Mouse (Mus musculus) heart, embryonic 11.5 days (tissue): Measurements from ENCODE around the gene Gm13769. TPM values are rescaled to one million over a fixed set of nuclear protein-coding genes. Genes with fewer than 3 reads are reported as not detected.
"Not testable (repeated sequence)": the region's sequence is repeated elsewhere in the genome, so short reads cannot be mapped to it uniquely, and the experiment has no call there.

Experiments
- ATAC-seq: fragments of 200-750 bp; cut with Nextera tagmentation; replicated peaks from 2 replicates; pipeline ENCODE4 v1.8.0; 2017; ENCODE audit warnings: moderate library complexity; ENCODE audit not compliant: insufficient number of reproducible peaks, low FRiP score, low TSS enrichment
- H3K27ac ChIP-seq: fragments of 300-500 bp; sonication (generic); 2 replicates; pipeline ENCODE4 v1.5.1; 2014; ENCODE audit warnings: mild to moderate bottlenecking, low read depth, low read length
- H3K27me3 ChIP-seq: fragments of 300-500 bp; sonication (generic); 2 replicates; pipeline ENCODE4 v1.6.1; 2014; ENCODE audit warnings: mild to moderate bottlenecking, low read length, mixed read lengths; ENCODE audit not compliant: control insufficient read depth, insufficient read depth
- H3K36me3 ChIP-seq: fragments of 300-500 bp; sonication (generic); 2 replicates; pipeline ENCODE4 v1.6.1; 2014; ENCODE audit warnings: mild to moderate bottlenecking, low read length, moderate library complexity, mixed read lengths; ENCODE audit not compliant: control insufficient read depth, insufficient read depth
- H3K4me1 ChIP-seq: fragments of 300-500 bp; sonication (generic); 2 replicates; pipeline ENCODE4 v1.6.1; 2014; ENCODE audit warnings: low read length; ENCODE audit not compliant: control insufficient read depth, insufficient read depth
- H3K4me2 ChIP-seq: fragments of 300-500 bp; sonication (generic); 2 replicates; pipeline ENCODE4 v1.6.1; 2014; ENCODE audit warnings: mild to moderate bottlenecking, moderate library complexity
- H3K4me3 ChIP-seq: fragments of 300-500 bp; sonication (generic); 2 replicates; pipeline ENCODE4 v1.5.1; 2014; ENCODE audit warnings: low read depth, low read length
- H3K9ac ChIP-seq: fragments of 300-500 bp; sonication (generic); 2 replicates; pipeline ENCODE4 v1.6.1; 2014; ENCODE audit warnings: mild to moderate bottlenecking, low read depth, low read length, moderate library complexity
- H3K9me3 ChIP-seq: fragments of 300-500 bp; sonication (generic); replicated peaks from 2 replicates; pipeline ENCODE4 v1.6.1; 2016; ENCODE audit warnings: low read length; ENCODE audit not compliant: control insufficient read depth
- WGBS: fragments of 180-500 bp; shearing (Covaris S2); extraction: QIAGEN DNeasy Blood & Tissue Kit; methylation state at CpG from one replicate; pipeline ENCODE4 v1.1.7; 2014; ENCODE audit not compliant: insufficient replicate concordance; 5-methylcytosine and 5-hydroxymethylcytosine counted together
- polyA plus RNA-seq: library from polyadenylated mRNA; unstranded; fragments of >200 nt; fragmentation: Nextera tagmentation; extraction: Ambion mirVana; gene quantifications from 2 replicates; pipeline ENCODE4 v1.2.1, GENCODE M21; 2014

The Gm13769 gene
- 0.08 TPM in 1 of 2 replicates, not detected in the other for polyA plus RNA-seq

DNA sequence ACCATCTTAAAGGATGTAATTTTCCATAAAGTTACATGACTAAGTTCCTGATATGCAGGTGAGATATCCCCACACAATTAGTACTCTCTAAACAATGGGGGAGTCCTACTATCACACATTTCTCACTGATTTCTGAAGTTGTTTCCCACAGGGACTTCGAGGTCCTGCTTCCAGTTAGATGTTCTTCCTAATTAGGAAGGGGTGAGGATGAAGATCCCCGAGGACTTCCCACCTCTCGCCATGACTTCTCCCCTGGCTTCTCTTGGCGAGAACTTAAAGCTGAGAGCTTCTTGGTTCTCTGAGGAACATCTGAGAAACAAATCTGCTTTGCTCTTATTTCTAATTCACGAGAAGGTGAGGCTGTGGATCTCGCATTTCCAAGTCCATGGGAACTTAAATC lies at the start of gene Gm13769:
Gene Gm13769 (plus strand): TSS at position 301 of the 400 bp plus-strand sequence.
- WGBS: no CpG with 5 or more reads among the region's 6 CpGs
- H3K4me2 ChIP-seq, H3K27me3 ChIP-seq, H3K4me1 ChIP-seq, H3K27ac ChIP-seq, H3K4me3 ChIP-seq, H3K36me3 ChIP-seq, ATAC-seq, H3K9ac ChIP-seq, H3K9me3 ChIP-seq: not testable (repeated sequence)

DNA sequence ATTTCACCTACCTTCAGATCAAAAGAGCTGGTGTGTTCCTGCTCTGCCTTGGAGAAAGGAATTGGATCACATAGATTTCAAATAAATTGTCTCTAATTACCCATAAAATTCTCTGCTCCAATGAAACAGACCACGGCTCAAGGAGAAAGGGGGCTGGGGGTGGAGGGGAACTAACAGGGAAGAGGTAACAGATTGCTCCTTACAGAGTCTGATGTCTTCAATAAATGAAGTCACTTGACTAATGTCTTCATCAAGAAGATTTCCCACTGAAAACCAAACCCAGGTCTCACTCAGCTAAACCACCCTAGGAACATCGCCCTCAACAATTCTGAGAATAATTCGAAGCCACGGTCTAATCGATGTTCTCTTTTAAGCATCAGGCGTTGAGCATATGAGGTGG lies 29.3 kb upstream of the Gm13769 start, which contains the start of gene Olfr1272:
Gene Olfr1272 (minus strand): TSS at position 101 of the 400 bp plus-strand sequence.
- 86% methylated on average over 6 of the region's 6 CpGs for WGBS

DNA sequence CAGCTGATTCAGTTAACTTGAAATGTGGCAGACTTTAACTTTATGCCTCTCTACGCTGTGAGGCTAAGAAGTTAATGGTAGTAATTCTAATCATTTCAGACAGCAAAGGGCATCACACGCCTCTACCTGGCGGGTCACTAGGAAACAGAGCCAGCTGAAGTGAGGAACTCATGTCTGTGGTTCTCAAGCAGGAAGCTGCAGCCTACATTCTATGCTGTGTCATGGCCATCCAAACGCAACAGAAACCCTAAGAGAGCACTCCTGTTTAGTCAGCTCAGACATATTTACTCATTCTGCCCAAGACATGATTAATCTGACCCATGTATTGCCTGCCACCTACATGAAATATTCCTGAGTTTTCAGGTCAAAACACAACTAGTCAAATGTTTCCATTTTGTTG lies 24.7 kb downstream of the Gm13769 start:
- no CpG with 5 or more reads among the region's 4 CpGs for WGBS
- H3K4me2 ChIP-seq: not testable (repeated sequence)

More for the DNA sequence above, 29.3 kb upstream of the Gm13769 start, which contains the start of gene Olfr1272:
- no peaks in the 10 kb centered on the region for H3K4me1 ChIP-seq
- no peak within 1 kb of the TSS for H3K4me2 ChIP-seq
- no peak within 1 kb of the TSS for H3K4me3 ChIP-seq
- no peaks in the 10 kb centered on the region for H3K36me3 ChIP-seq
- no peaks in the 10 kb centered on the region for H3K9me3 ChIP-seq
- ATAC-seq: no peak
- H3K27me3 ChIP-seq: no peaks in the 10 kb centered on the region
- H3K9ac ChIP-seq: no peak within 1 kb of the TSS
- no peak within 1 kb of the TSS for H3K27ac ChIP-seq

DNA sequence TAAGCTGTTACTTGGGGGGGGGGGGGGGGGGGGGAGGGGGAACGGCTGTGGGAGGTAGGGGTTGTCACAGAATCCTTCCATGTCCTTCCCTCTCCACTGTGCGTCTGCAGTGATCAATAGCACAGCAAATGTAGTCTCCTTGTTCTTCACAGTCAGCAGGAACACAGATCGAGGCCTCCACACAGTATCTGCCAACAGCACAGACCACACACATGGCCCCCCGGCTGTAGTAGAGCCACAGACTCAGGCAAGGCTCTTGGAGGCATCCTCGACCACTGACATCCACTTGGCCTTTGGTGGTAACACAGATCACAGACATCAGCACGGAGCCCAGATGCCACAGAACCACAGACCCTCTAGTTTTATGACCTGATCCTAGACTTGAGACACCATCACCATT lies 29.0 kb downstream of the Gm13769 start:
- no CpG with 5 or more reads among the region's 6 CpGs for WGBS
- H3K4me1 ChIP-seq, H3K27me3 ChIP-seq, ATAC-seq, H3K9ac ChIP-seq, H3K4me3 ChIP-seq, H3K27ac ChIP-seq, H3K9me3 ChIP-seq, H3K4me2 ChIP-seq, H3K36me3 ChIP-seq: not testable (repeated sequence)

More for the DNA sequence above, 24.7 kb downstream of the Gm13769 start:
- not testable (repeated sequence) for H3K27me3 ChIP-seq, H3K36me3 ChIP-seq, H3K9ac ChIP-seq, H3K4me1 ChIP-seq, ATAC-seq, H3K27ac ChIP-seq, H3K4me3 ChIP-seq, H3K9me3 ChIP-seq

DNA sequence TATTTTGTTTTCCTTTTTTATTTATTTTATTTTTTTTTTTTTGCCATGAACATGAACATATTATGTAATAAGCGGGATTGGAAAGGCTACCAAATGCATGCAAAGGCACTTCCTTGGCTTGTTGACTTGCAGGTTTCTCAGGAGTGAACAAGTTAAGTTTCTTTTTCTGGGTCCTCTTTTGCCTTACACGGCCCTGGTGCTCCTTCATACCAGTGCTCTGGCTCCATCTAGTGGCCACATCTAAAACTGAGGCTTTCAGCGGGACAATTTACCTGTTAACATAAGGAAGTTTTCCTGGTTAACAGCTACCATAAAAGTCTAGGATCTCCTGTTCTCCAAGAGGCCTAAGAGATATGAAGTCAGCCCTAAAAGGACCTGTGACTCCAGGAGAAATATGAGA lies 29.5 kb downstream of the Gm13769 start:
- not testable (repeated sequence) for ATAC-seq, H3K9ac ChIP-seq, H3K36me3 ChIP-seq, H3K27me3 ChIP-seq, H3K4me1 ChIP-seq, H3K4me3 ChIP-seq, H3K9me3 ChIP-seq, H3K27ac ChIP-seq, H3K4me2 ChIP-seq
- whole genome bisulfite sequencing: no CpG with 5 or more reads among the region's 3 CpGs

DNA sequence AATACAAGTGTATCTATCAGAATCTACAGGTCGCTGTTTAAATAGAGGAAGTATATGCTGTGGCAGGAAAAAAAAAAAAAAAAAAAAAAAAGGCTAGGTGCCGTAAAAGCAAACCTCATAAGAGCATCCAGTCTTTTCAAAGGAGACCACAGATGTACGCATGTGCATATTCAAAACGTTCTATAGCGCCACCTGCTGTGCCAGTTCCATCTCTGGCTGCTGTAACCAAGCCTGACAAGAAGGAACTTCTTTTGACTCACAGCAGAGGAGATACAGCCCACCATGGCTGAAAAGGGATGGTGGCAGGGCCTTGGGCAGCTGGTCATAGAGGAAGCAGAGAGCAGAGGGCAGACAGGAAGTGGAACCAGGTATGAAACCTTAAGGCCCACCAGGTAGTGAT lies 37.2 kb downstream of the Gm13769 start:
- not testable (repeated sequence) for H3K27ac ChIP-seq, H3K36me3 ChIP-seq, H3K4me3 ChIP-seq, H3K9me3 ChIP-seq, ATAC-seq, H3K27me3 ChIP-seq, H3K9ac ChIP-seq, H3K4me2 ChIP-seq, H3K4me1 ChIP-seq
- no CpG with 5 or more reads among the region's 5 CpGs for WGBS

DNA sequence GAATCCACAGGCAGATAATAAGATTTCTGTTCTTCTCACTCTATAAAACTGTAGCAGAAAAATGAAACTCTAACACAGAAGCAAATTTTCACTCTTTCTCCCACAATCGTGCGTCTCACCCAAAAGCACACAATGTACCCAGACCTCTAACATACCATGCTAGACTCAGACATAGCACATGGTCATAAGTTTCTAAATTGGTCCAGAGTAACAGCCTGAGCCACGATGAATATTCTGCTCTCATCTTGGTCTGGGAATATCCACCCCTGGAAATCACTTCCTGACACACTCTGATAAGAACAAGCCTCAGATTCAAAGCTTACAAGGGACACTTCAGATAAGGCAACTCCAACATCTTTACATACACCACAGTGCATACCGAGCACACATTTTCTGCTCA lies 38.2 kb downstream of the Gm13769 start:
- H3K4me1 ChIP-seq, H3K27me3 ChIP-seq, H3K9ac ChIP-seq, H3K9me3 ChIP-seq, H3K27ac ChIP-seq, H3K4me2 ChIP-seq, ATAC-seq, H3K4me3 ChIP-seq, H3K36me3 ChIP-seq: not testable (repeated sequence)
- WGBS: no CpG with 5 or more reads among the region's 4 CpGs

Other genes starting within 250 kb of the Gm13769 start
- not detected in 2 replicates for gene Olfr1269, start 200.8 kb upstream of the Gm13769 start, polyA plus RNA-seq
- not detected in 2 replicates for gene Olfr32, start 179.9 kb upstream of the Gm13769 start, polyA plus RNA-seq
- gene Olfr1270, start 169.1 kb upstream of the Gm13769 start, polyA plus RNA-seq: not detected in 2 replicates
- not detected in 2 replicates for gene Olfr1506, start 97.7 kb upstream of the Gm13769 start, polyA plus RNA-seq
- gene Olfr142, start 64.6 kb upstream of the Gm13769 start, polyA plus RNA-seq: not detected in 2 replicates
- not detected in 2 replicates for gene Olfr1271, start 51.2 kb upstream of the Gm13769 start, polyA plus RNA-seq
- not detected in 2 replicates for gene Olfr1272, start 29.4 kb upstream of the Gm13769 start, polyA plus RNA-seq
- gene Olfr1274-ps, start 76.5 kb downstream of the Gm13769 start, polyA plus RNA-seq: not detected in 2 replicates